Mouse (Mus musculus): Measurements from ENCODE around the gene Gm14124.
"Not testable (repeated sequence)": the region's sequence is repeated elsewhere in the genome, so short reads cannot be mapped to it uniquely, and the experiment has no call there.

The Gm14124 gene

GRCm38 (mm10) chr2:150257291-150257690, at the start of gene Gm14124:
Gene Gm14124, plus strand, starts transcription at chr2:150257517.
- DNase-seq (ENCODE audit: low read depth, low spot score), result not testable (repeated sequence)

GRCm38 (mm10) chr2:150217600-150218362, 39.5 kb upstream of the Gm14124 start, which contains the start of gene Zfp937:
Gene Zfp937, plus strand, starts transcription at chr2:150218073.
- peak; percentile 49 for DNase-seq (ENCODE audit: low read depth, low spot score)

- not testable (repeated sequence) for DNase-seq (ENCODE audit: low read depth, low spot score)
Measured at GRCm38 (mm10) chr2:150218363-150218725, 39.0 kb upstream of the Gm14124 start.

GRCm38 (mm10) chr2:150223263-150223662, 34.1 kb upstream of the Gm14124 start:
- not testable (repeated sequence) for DNase-seq (ENCODE audit: low read depth, low spot score)

GRCm38 (mm10) chr2:150243211-150243610, 14.1 kb upstream of the Gm14124 start:
- no peak for DNase-seq (ENCODE audit: low read depth, low spot score)

GRCm38 (mm10) chr2:150255491-150255890, 1.8 kb upstream of the Gm14124 start, which contains the start of gene Gm21994:
Gene Gm21994, minus strand, starts transcription at chr2:150255591.
- not testable (repeated sequence) for DNase-seq (ENCODE audit: low read depth, low spot score)

GRCm38 (mm10) chr2:150256861-150257260, 456 bp upstream of the Gm14124 start:
- DNase-seq (ENCODE audit: low read depth, low spot score), result not testable (repeated sequence)

- no peak for DNase-seq (ENCODE audit: low read depth, low spot score)
Measured at GRCm38 (mm10) chr2:150293669-150294068, 36.4 kb downstream of the Gm14124 start.

- no peak for DNase-seq (ENCODE audit: low read depth, low spot score)
Measured at GRCm38 (mm10) chr2:150299096-150299495, 41.8 kb downstream of the Gm14124 start.

- DNase-seq (ENCODE audit: low read depth, low spot score), result no peak
Measured at GRCm38 (mm10) chr2:150307183-150307773, 50.0 kb downstream of the Gm14124 start.

- peak; percentile 88 for DNase-seq (ENCODE audit: low read depth, low spot score)
Measured at GRCm38 (mm10) chr2:150310952-150311884, 53.9 kb downstream of the Gm14124 start.

GRCm38 (mm10) chr2:150316140-150316539, 58.8 kb downstream of the Gm14124 start:
- no peak for DNase-seq (ENCODE audit: low read depth, low spot score)

GRCm38 (mm10) chr2:150318973-150319372, 61.7 kb downstream of the Gm14124 start:
- no peak for DNase-seq (ENCODE audit: low read depth, low spot score)

All from forelimb bud, embryonic 11.5 days (tissue).